Mouse (Mus musculus): ENCODE results near the gene Catsperd. TPM values are rescaled to one million over a fixed set of nuclear protein-coding genes. Genes with fewer than 3 reads are reported as not detected.

The Catsperd gene
- polyA plus RNA-seq, 1 experiment: 0.25 TPM

DNA sequence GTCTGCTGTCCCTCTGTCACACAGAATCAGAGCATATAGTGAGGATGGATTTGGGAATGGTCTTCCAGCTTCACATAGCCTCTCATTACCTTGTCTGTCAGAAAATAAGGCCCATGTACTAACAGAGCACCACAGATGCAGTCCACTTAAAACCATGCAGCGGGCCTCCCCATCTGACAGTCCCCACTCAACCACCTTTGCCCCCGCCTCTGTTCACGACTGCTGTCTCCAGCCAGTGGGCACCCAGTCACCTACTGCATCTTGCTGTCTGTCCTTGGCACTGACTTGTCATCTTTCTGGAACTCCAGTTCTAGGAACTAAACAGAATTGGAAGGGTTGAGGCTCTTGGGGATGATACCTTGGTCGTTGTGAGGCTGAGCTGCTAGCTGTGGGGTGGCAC, 39.0 kb upstream of the Catsperd start:
- Histone ChIP-seq H3K27ac (ENCODE audit: insufficient read depth, low read depth, low read length) (no peak overlapping the region), H3K4me1 (ENCODE audit: control insufficient read depth, insufficient read depth, insufficient read length, low read length) (peaks cover 12% of the 10 kb centered on the region), H3K36me3 (ENCODE audit: control insufficient read depth, insufficient read depth, low read length) (peaks cover 58% of the 10 kb centered on the region), H3K4me3 (ENCODE audit: low read depth, low read length) (no peak overlapping the region), H3K27me3 (ENCODE audit: control insufficient read depth, insufficient read depth, low read length) (no peaks in the 10 kb centered on the region)
- TF ChIP-seq POLR2A (IDR thresholded peaks at IDR 0.05; ENCODE audit: low read depth, low read length): no peak
- no peak for TF ChIP-seq CTCF (IDR thresholded peaks at IDR 0.05; ENCODE audit: extremely low read depth, insufficient read length, insufficient replicate concordance, low read depth, low read length)
- 86% methylated on average over 4 of the region's 4 CpGs for WGBS

- no peak for TF ChIP-seq CTCF (IDR thresholded peaks at IDR 0.05; ENCODE audit: extremely low read depth, insufficient read length, insufficient replicate concordance, low read depth, low read length)
- TF ChIP-seq POLR2A (IDR thresholded peaks at IDR 0.05; ENCODE audit: low read depth, low read length): no peak
- H3K36me3 ChIP-seq (ENCODE audit: control insufficient read depth, insufficient read depth, low read length): peaks cover 86% of the 10 kb centered on the region
- H3K4me1 ChIP-seq (ENCODE audit: control insufficient read depth, insufficient read depth, insufficient read length, low read length): no peaks in the 10 kb centered on the region
- no peak overlapping the region for H3K27ac ChIP-seq (ENCODE audit: insufficient read depth, low read depth, low read length)
- H3K4me3 ChIP-seq (ENCODE audit: low read depth, low read length): no peak overlapping the region
- no peaks in the 10 kb centered on the region for H3K27me3 ChIP-seq (ENCODE audit: control insufficient read depth, insufficient read depth, low read length)
These were observed 35.4 kb upstream of the Catsperd start for GRCm38 (mm10) chr17:56592553-56592952.

DNA sequence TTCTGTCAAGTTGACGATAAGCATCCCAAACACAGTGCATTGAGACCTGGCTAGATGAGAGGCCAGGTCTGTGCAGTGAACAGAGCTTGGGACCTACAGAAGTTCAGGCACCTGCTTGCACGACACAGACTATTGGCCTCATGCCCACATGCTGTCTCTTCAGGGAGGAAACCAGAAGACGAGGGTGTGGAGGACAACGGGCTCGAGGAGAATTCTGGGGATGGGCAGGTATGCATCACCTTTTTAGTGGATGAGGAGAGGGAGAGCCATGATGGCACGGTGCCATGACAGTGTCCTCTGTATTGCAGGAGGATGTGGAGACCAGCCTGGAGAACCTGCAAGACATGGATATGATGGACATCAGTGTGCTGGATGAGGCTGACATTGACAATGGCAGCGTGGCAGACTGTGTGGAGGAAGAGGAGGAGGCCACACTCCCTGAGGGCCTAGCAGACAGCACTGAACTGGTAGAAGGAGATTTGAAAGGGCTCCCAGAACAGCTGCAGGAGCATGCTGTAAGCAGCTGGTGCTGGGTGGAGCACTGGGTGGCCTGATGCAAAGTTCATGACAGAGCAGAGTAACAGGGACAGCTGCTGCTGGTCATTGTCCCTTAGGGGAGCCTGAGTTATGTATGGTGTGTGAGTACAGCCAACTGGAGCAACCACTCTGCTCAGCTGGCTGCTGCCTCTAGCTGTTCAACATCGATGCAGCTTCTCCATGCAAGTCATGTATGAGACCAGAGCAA, 34.2 kb upstream of the Catsperd start:
- H3K27ac ChIP-seq (ENCODE audit: insufficient read depth, low read depth, low read length): no peak overlapping the region
- H3K27me3 ChIP-seq (ENCODE audit: control insufficient read depth, insufficient read depth, low read length): no peaks in the 10 kb centered on the region
- TF ChIP-seq POLR2A (IDR thresholded peaks at IDR 0.05; ENCODE audit: low read depth, low read length): no peak
- TF ChIP-seq CTCF (IDR thresholded peaks at IDR 0.05; ENCODE audit: extremely low read depth, insufficient read length, insufficient replicate concordance, low read depth, low read length): no peak
- 60% methylated on average over 8 of the region's 8 CpGs for WGBS
- H3K4me3 ChIP-seq (ENCODE audit: low read depth, low read length): no peak overlapping the region
- H3K4me1 ChIP-seq (ENCODE audit: control insufficient read depth, insufficient read depth, insufficient read length, low read length): no peaks in the 10 kb centered on the region
- H3K36me3 ChIP-seq (ENCODE audit: control insufficient read depth, insufficient read depth, low read length): peaks cover 85% of the 10 kb centered on the region

- Histone ChIP-seq H3K36me3 (ENCODE audit: control insufficient read depth, insufficient read depth, low read length) (peaks cover 76% of the 10 kb centered on the region), H3K4me1 (ENCODE audit: control insufficient read depth, insufficient read depth, insufficient read length, low read length) (no peaks in the 10 kb centered on the region), H3K4me3 (ENCODE audit: low read depth, low read length) (no peak overlapping the region), H3K27me3 (ENCODE audit: control insufficient read depth, insufficient read depth, low read length) (no peaks in the 10 kb centered on the region), H3K27ac (ENCODE audit: insufficient read depth, low read depth, low read length) (no peak overlapping the region)
- TF ChIP-seq POLR2A (IDR thresholded peaks at IDR 0.05; ENCODE audit: low read depth, low read length) (no peak), CTCF (IDR thresholded peaks at IDR 0.05; ENCODE audit: extremely low read depth, insufficient read length, insufficient replicate concordance, low read depth, low read length) (no peak)
- 96% methylated on average over 28 of the region's 28 CpGs for WGBS
These were observed 24.5 kb upstream of the Catsperd start for GRCm38 (mm10) chr17:56603186-56604069.

DNA sequence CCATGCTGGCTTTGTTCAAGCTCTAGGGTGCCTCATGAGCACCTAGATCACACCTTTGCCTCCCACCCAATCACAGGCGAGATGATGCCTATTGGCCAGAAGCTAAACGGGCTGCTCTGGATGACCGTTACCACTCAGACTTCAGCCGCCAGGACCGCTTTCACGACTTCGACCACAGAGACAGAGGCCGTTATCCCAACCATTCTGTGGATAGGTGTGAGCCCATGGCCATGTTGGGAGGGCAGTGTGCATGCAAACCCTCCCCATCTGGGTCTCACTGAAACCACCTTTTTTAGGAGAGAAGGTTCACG, 23.9 kb upstream of the Catsperd start:
- WGBS: 89% methylated on average over 9 of the region's 9 CpGs
- Histone ChIP-seq H3K4me1 (ENCODE audit: control insufficient read depth, insufficient read depth, insufficient read length, low read length) (peaks cover 2% of the 10 kb centered on the region; the same call in 1 of the 2 replicates), H3K27ac (ENCODE audit: insufficient read depth, low read depth, low read length) (no peak overlapping the region), H3K36me3 (ENCODE audit: control insufficient read depth, insufficient read depth, low read length) (peaks cover 76% of the 10 kb centered on the region), H3K4me3 (ENCODE audit: low read depth, low read length) (no peak overlapping the region), H3K27me3 (ENCODE audit: control insufficient read depth, insufficient read depth, low read length) (no peaks in the 10 kb centered on the region)
- TF ChIP-seq CTCF (IDR thresholded peaks at IDR 0.05; ENCODE audit: extremely low read depth, insufficient read length, insufficient replicate concordance, low read depth, low read length) (no peak), POLR2A (IDR thresholded peaks at IDR 0.05; ENCODE audit: low read depth, low read length) (no peak)

DNA sequence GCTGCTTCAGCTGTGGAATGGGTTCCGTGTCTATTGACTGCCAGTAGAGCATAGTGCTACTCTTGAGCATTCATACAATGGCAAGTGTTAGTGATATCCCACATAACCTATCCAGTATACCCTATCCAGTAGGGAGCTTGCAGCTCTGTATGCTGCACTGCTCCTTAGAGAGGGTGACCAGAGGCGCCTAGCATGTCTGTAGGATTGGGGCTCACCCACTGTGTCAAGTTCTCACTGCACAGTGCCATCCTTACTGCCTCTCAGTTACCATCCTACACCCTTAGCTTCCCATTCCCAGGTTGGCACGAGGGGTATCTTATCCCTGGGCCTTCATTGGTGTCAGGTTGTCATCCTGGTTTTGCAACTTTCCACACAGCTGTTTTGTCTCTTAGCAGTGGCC, 23.5 kb upstream of the Catsperd start:
- Histone ChIP-seq H3K36me3 (ENCODE audit: control insufficient read depth, insufficient read depth, low read length) (peaks cover 74% of the 10 kb centered on the region), H3K27ac (ENCODE audit: insufficient read depth, low read depth, low read length) (no peak overlapping the region), H3K4me1 (ENCODE audit: control insufficient read depth, insufficient read depth, insufficient read length, low read length) (peaks cover 2% of the 10 kb centered on the region; the same call in 1 of the 2 replicates), H3K4me3 (ENCODE audit: low read depth, low read length) (no peak overlapping the region), H3K27me3 (ENCODE audit: control insufficient read depth, insufficient read depth, low read length) (no peaks in the 10 kb centered on the region)
- 86% methylated on average over 3 of the region's 3 CpGs for WGBS
- no peak for TF ChIP-seq POLR2A (IDR thresholded peaks at IDR 0.05; ENCODE audit: low read depth, low read length)
- no peak for TF ChIP-seq CTCF (IDR thresholded peaks at IDR 0.05; ENCODE audit: extremely low read depth, insufficient read length, insufficient replicate concordance, low read depth, low read length)

DNA sequence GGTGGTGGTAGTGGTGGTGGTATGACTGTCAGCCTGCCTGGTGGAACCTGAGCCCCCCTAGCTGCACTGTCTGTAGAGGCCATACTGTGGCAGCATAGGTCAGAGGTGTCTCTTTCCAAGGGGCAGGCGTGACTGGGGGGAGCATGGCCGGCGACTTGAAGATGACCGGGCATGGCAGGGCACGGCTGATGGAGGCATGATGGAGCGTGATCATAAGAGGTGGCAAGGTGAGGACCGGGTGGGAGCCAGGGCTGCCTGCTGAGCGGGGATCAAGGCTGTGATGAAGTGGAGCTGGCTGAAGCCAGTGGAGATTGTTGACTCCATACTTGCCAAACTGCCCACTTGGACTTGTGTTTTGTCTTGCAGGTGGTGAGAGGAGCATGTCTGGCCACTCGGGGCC, 22.5 kb upstream of the Catsperd start:
- 81% methylated on average over 9 of the region's 9 CpGs for WGBS
- peaks cover 64% of the 10 kb centered on the region for H3K36me3 ChIP-seq (ENCODE audit: control insufficient read depth, insufficient read depth, low read length)

More for the DNA sequence above, 22.5 kb upstream of the Catsperd start:
- TF ChIP-seq CTCF (IDR thresholded peaks at IDR 0.05; ENCODE audit: extremely low read depth, insufficient read length, insufficient replicate concordance, low read depth, low read length) (no peak), POLR2A (IDR thresholded peaks at IDR 0.05; ENCODE audit: low read depth, low read length) (no peak)
- Histone ChIP-seq H3K4me1 (ENCODE audit: control insufficient read depth, insufficient read depth, insufficient read length, low read length) (peaks cover 6% of the 10 kb centered on the region; the same call in 1 of the 2 replicates), H3K4me3 (ENCODE audit: low read depth, low read length) (no peak overlapping the region), H3K27me3 (ENCODE audit: control insufficient read depth, insufficient read depth, low read length) (no peaks in the 10 kb centered on the region), H3K27ac (ENCODE audit: insufficient read depth, low read depth, low read length) (no peak overlapping the region)
